Mouse (Mus musculus) heart, embryonic 16.5 days (tissue): Measurements from ENCODE around the gene Gm43738. TPM values are rescaled to one million over a fixed set of nuclear protein-coding genes. Genes with fewer than 3 reads are reported as not detected.

Experiments used
- ATAC-seq: fragments of 200-750 bp; cut with Nextera tagmentation; replicated peaks from 2 replicates; pipeline ENCODE4 v1.8.0; 2017; ENCODE audit warnings: moderate number of reproducible peaks; ENCODE audit not compliant: insufficient read depth, low FRiP score; ENCODE audit errors: extremely low read depth
- H3K27ac ChIP-seq: fragments of 300-500 bp; sonication (generic); 2 replicates; pipeline ENCODE4 v1.5.1; 2014; ENCODE audit warnings: mild to moderate bottlenecking, low read length, control low read depth, moderate library complexity
- H3K27me3 ChIP-seq: fragments of 300-500 bp; sonication (generic); 2 replicates; pipeline ENCODE4 v1.6.1; 2014; ENCODE audit warnings: low read length, mixed read lengths; ENCODE audit not compliant: control insufficient read depth, insufficient read depth
- H3K36me3 ChIP-seq: fragments of 300-500 bp; sonication (generic); 2 replicates; pipeline ENCODE4 v1.6.1; 2014; ENCODE audit not compliant: control insufficient read depth, insufficient read depth
- H3K4me1 ChIP-seq: fragments of 300-500 bp; sonication (generic); 2 replicates; pipeline ENCODE4 v1.6.1; 2014; ENCODE audit warnings: low read length, mixed read lengths; ENCODE audit not compliant: control insufficient read depth, insufficient read depth
- H3K4me2 ChIP-seq: fragments of 300-500 bp; sonication (generic); 2 replicates; pipeline ENCODE4 v1.6.1; 2014; ENCODE audit warnings: low read depth, mild to moderate bottlenecking, control low read depth, low read length
- H3K4me3 ChIP-seq: fragments of 300-500 bp; sonication (generic); 2 replicates; pipeline ENCODE4 v1.5.1; 2014; ENCODE audit warnings: mild to moderate bottlenecking, control low read depth, low read length
- H3K9ac ChIP-seq: fragments of 300-500 bp; sonication (generic); 2 replicates; pipeline ENCODE4 v1.6.1; 2014; ENCODE audit warnings: low read length, control low read depth
- H3K9me3 ChIP-seq: fragments of 300-500 bp; sonication (generic); replicated peaks from 2 replicates; pipeline ENCODE4 v1.6.1; 2016; ENCODE audit warnings: low read length; ENCODE audit not compliant: control insufficient read depth
- WGBS: fragments of 180-500 bp; shearing (Covaris S2); extraction: QIAGEN DNeasy Blood & Tissue Kit; methylation state at CpG from one replicate; pipeline ENCODE4 v1.1.7; 2014; 5-methylcytosine and 5-hydroxymethylcytosine counted together
- polyA plus RNA-seq: library from polyadenylated mRNA; unstranded; fragments of >200 nt; fragmentation: Nextera tagmentation; extraction: Ambion mirVana; gene quantifications from 2 replicates; pipeline ENCODE4 v1.2.1, GENCODE M21; 2015

Gm43738 gene
- polyA plus RNA-seq, 1 experiment from 2014 or later, result not detected

DNA sequence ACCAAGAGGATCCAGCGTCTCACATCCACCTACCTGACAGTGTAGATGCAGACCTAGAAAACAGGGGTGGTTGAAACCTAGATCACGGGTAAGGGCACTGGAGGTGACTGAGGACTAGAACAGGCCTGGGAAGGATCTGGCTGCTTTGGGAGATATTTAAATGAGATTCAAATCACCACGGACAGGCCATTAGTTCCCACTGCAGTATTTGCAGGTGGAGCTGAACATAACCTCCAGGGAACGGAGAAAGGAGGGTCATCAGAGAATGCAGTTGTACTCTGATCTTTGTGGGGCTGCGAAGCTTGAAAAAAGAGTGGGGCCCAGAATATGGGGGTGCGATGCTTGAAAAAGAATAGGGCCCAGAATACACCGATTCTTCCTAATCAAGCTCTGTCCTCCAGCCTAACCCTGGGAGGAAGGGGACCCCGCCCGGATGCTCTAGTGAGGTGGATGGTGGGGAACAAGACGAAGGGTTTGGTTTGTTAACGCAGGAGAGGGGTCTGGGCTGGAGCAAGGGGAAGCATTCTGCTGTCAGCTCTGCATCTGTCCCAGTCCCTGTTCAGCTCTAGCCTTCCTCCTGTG is 8.3 kb downstream of the Gm43738 start:
- H3K9ac ChIP-seq, result no peak overlapping the region
- no peak overlapping the region for H3K27ac ChIP-seq
- peak overlapping the region; percentile 5; the same call in 1 of the 2 replicates for H3K4me3 ChIP-seq

GRCm38 (mm10) chr3:89091811-89092508 is 8.9 kb downstream of the Gm43738 start:
- peaks cover 17% of the 10 kb centered on the region; the same call in 1 of the 2 replicates for H3K4me1 ChIP-seq
- ATAC-seq, result no peak
- H3K4me2 ChIP-seq, result peak overlapping the region; percentile 100
- WGBS, result 13% methylated on average over 20 of the region's 20 CpGs
- H3K27ac ChIP-seq, result no peak overlapping the region
- peaks cover 13% of the 10 kb centered on the region for H3K27me3 ChIP-seq
- peak overlapping the region; percentile 75 for H3K4me3 ChIP-seq
- H3K36me3 ChIP-seq, result peaks cover 5% of the 10 kb centered on the region; the same call in 1 of the 2 replicates
- H3K9ac ChIP-seq, result no peak overlapping the region
- H3K9me3 ChIP-seq, result no peaks in the 10 kb centered on the region

More for the DNA sequence above, 8.3 kb downstream of the Gm43738 start:
- Histone ChIP-seq H3K4me2 (peak overlapping the region; percentile 40), H3K9me3 (no peaks in the 10 kb centered on the region), H3K36me3 (peaks cover 5% of the 10 kb centered on the region; the same call in 1 of the 2 replicates), H3K4me1 (peaks cover 16% of the 10 kb centered on the region; the same call in 1 of the 2 replicates), H3K27me3 (peaks cover 13% of the 10 kb centered on the region)
- no peak for ATAC-seq
- WGBS, result 34% methylated on average over 11 of the region's 11 CpGs

DNA sequence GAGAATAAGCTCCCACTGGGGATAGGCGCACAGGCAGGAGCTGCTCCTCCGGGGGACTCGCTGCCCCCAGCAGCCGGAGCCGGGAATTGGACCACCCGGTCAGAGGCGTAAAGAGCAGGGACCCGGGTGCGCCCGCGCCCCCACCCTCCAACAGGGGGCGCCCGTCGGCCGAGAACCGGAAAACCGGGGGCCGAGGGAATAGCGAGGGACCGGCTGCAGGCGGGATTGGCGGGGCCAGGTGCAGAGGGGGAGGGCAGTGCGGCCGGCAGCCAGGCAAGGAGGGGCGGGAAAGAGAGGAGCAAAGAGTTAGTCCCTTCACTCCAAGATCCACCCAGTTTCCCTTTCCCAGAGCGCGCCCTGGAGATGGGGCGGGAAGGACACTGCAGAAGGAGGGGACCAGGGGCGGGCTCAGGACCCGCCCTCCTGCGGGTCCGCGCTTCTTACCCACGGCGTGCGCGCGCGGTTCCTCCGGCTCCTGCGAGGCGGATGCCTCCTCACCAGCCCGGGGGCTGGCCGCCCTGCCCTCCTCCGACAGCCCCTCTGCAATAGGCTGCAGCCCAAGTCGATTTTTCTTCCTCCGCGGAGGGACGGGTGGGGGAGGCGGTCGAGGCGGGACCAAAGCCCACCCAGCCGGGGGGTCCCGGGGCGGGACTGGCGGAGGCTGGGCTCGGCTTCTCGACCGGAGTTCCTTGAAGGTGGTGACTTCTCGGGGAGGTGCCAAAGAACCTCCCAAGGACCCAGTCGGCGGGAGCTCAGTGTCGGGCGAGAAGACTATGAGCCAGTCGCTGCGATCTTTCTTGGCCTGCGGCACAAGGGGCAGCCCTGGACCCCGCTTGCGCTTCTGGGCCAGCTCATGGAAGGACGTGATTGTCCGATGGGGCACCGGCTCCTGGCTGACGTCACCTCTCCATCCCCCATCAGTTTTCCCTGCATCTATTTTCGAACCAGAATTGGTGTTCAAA is 9.9 kb downstream of the Gm43738 start:
- WGBS, result under 1% methylated on average over 69 of the region's 74 CpGs
- Histone ChIP-seq H3K4me1 (peaks cover 17% of the 10 kb centered on the region; the same call in 1 of the 2 replicates), H3K4me3 (peak overlapping the region; percentile 75), H3K9me3 (no peaks in the 10 kb centered on the region), H3K27me3 (peaks cover 13% of the 10 kb centered on the region), H3K4me2 (peak overlapping the region; percentile 100), H3K27ac (no peak overlapping the region; the same call in 1 of the 2 replicates), H3K36me3 (peaks cover 5% of the 10 kb centered on the region; the same call in 1 of the 2 replicates), H3K9ac (peak overlapping the region; percentile 82)
- ATAC-seq, result peak; percentile 60

- peaks cover 13% of the 10 kb centered on the region for H3K27me3 ChIP-seq
- WGBS, result under 1% methylated on average over 39 of the region's 40 CpGs
- H3K27ac ChIP-seq, result peak overlapping the region; percentile 53; the same call in 1 of the 2 replicates
Measured at GRCm38 (mm10) chr3:89089882-89090591, 10.9 kb downstream of the Gm43738 start.

GRCm38 (mm10) chr3:89088974-89089373 is 11.9 kb downstream of the Gm43738 start:
- no peak overlapping the region for H3K27ac ChIP-seq
- peaks cover 13% of the 10 kb centered on the region for H3K27me3 ChIP-seq
- no peak overlapping the region for H3K9ac ChIP-seq
- H3K4me3 ChIP-seq, result peak overlapping the region; percentile 75
- peaks cover 17% of the 10 kb centered on the region; the same call in 1 of the 2 replicates for H3K4me1 ChIP-seq
- H3K36me3 ChIP-seq, result no peaks in the 10 kb centered on the region
- 51% methylated on average over 14 of the region's 14 CpGs for WGBS
- H3K9me3 ChIP-seq, result no peaks in the 10 kb centered on the region
- H3K4me2 ChIP-seq, result peak overlapping the region; percentile 100
- no peak for ATAC-seq

More at GRCm38 (mm10) chr3:89089882-89090591, 10.9 kb downstream of the Gm43738 start:
- Histone ChIP-seq H3K9me3 (no peaks in the 10 kb centered on the region), H3K4me3 (peak overlapping the region; percentile 75), H3K4me2 (peak overlapping the region; percentile 100), H3K4me1 (peaks cover 17% of the 10 kb centered on the region; the same call in 1 of the 2 replicates), H3K9ac (peak overlapping the region; percentile 82), H3K36me3 (peaks cover 5% of the 10 kb centered on the region; the same call in 1 of the 2 replicates)
- peak; percentile 77 for ATAC-seq

- H3K9me3 ChIP-seq, result no peaks in the 10 kb centered on the region
- H3K4me1 ChIP-seq, result peaks cover 15% of the 10 kb centered on the region; the same call in 1 of the 2 replicates
- peak overlapping the region; percentile 29 for H3K4me3 ChIP-seq
- no peaks in the 10 kb centered on the region for H3K36me3 ChIP-seq
- H3K9ac ChIP-seq, result peak overlapping the region; percentile 32; the same call in 1 of the 2 replicates
- no peak for ATAC-seq
- peak overlapping the region; percentile 63 for H3K4me2 ChIP-seq
- peaks cover 10% of the 10 kb centered on the region for H3K27me3 ChIP-seq
- 21% methylated on average over 21 of the region's 21 CpGs for WGBS
- no peak overlapping the region for H3K27ac ChIP-seq
Measured at GRCm38 (mm10) chr3:89087338-89088110, 13.4 kb downstream of the Gm43738 start.

- no peak for ATAC-seq
- Histone ChIP-seq H3K4me2 (no peak overlapping the region), H3K4me3 (no peak overlapping the region), H3K9ac (no peak overlapping the region), H3K4me1 (peaks cover 9% of the 10 kb centered on the region; the same call in 1 of the 2 replicates), H3K36me3 (peaks cover 2% of the 10 kb centered on the region), H3K9me3 (no peaks in the 10 kb centered on the region), H3K27me3 (peaks cover 2% of the 10 kb centered on the region; the same call in 1 of the 2 replicates), H3K27ac (no peak overlapping the region)
- 83% methylated on average over 12 of the region's 12 CpGs for WGBS
Measured at GRCm38 (mm10) chr3:89084654-89085190, 16.2 kb downstream of the Gm43738 start.
